Mouse (Mus musculus): Measurements from ENCODE around the gene Snx18. TPM values are rescaled to one million over a fixed set of nuclear protein-coding genes. Genes with fewer than 3 reads are reported as not detected.

The Snx18 gene
- polyA plus RNA-seq, 1 experiment, result 17.0 TPM

- H3K4me1 ChIP-seq (ENCODE audit: control insufficient read depth, insufficient read depth, low read length), result no peaks in the 10 kb centered on the region
- 75% methylated on average over 11 of the region's 11 CpGs for WGBS
- TF ChIP-seq POLR2A (IDR thresholded peaks at IDR 0.05; ENCODE audit: borderline replicate concordance, insufficient read depth, low read length), result no peak
- no peak for TF ChIP-seq CTCF (IDR thresholded peaks at IDR 0.05; ENCODE audit: borderline replicate concordance, insufficient read depth, low read depth, low read length)
These were observed 3.9 kb upstream of the Snx18 start for GRCm38 (mm10) chr13:113622122-113622864.

GRCm38 (mm10) chr13:113619003-113619402 is 639 bp upstream of the Snx18 start:
- WGBS, result 78% methylated on average over 9 of the region's 9 CpGs
- H3K27ac ChIP-seq (ENCODE audit: insufficient read depth, low read length), result no peak overlapping the region
- no peaks in the 10 kb centered on the region for H3K27me3 ChIP-seq (ENCODE audit: control insufficient read depth, insufficient read depth, low read length)
- no peak for DNase-seq
- no peak for TF ChIP-seq CTCF (IDR thresholded peaks at IDR 0.05; ENCODE audit: borderline replicate concordance, insufficient read depth, low read depth, low read length)
- TF ChIP-seq POLR2A (IDR thresholded peaks at IDR 0.05; ENCODE audit: borderline replicate concordance, insufficient read depth, low read length), result no peak
- no peaks in the 10 kb centered on the region for H3K4me1 ChIP-seq (ENCODE audit: control insufficient read depth, insufficient read depth, low read length)
- no peak overlapping the region for H3K4me3 ChIP-seq (replicated peaks; ENCODE audit: insufficient read depth, low read depth, low read length)

More at GRCm38 (mm10) chr13:113622122-113622864, 3.9 kb upstream of the Snx18 start:
- DNase-seq, result no peak
- Histone ChIP-seq H3K27me3 (ENCODE audit: control insufficient read depth, insufficient read depth, low read length) (no peaks in the 10 kb centered on the region), H3K27ac (ENCODE audit: insufficient read depth, low read length) (no peak overlapping the region), H3K4me3 (replicated peaks; ENCODE audit: insufficient read depth, low read depth, low read length) (no peak overlapping the region)

- DNase-seq, result peak in 1 of 2 experiments; percentile 53
- TF ChIP-seq CTCF (IDR thresholded peaks at IDR 0.05; ENCODE audit: borderline replicate concordance, insufficient read depth, low read depth, low read length), result no peak
- TF ChIP-seq POLR2A (IDR thresholded peaks at IDR 0.05; ENCODE audit: borderline replicate concordance, insufficient read depth, low read length), result no peak
- H3K4me3 ChIP-seq (replicated peaks; ENCODE audit: insufficient read depth, low read depth, low read length), result peak overlapping the region; percentile 67
- 3% methylated on average over 49 of the region's 49 CpGs for WGBS
- no peaks in the 10 kb centered on the region for H3K27me3 ChIP-seq (ENCODE audit: control insufficient read depth, insufficient read depth, low read length)
- H3K27ac ChIP-seq (ENCODE audit: insufficient read depth, low read length), result peak overlapping the region; percentile 40
- H3K4me1 ChIP-seq (ENCODE audit: control insufficient read depth, insufficient read depth, low read length), result peaks cover 3% of the 10 kb centered on the region; the same call in 1 of the 2 replicates
These were observed 950 bp downstream of the Snx18 start for GRCm38 (mm10) chr13:113617338-113617890.

- Histone ChIP-seq H3K4me1 (ENCODE audit: control insufficient read depth, insufficient read depth, low read length) (peaks cover 3% of the 10 kb centered on the region; the same call in 1 of the 2 replicates), H3K4me3 (replicated peaks; ENCODE audit: insufficient read depth, low read depth, low read length) (peak overlapping the region; percentile 67), H3K27ac (ENCODE audit: insufficient read depth, low read length) (peak overlapping the region; percentile 24; the same call in 1 of the 2 replicates), H3K27me3 (ENCODE audit: control insufficient read depth, insufficient read depth, low read length) (no peaks in the 10 kb centered on the region)
- 23% methylated on average over 24 of the region's 24 CpGs for WGBS
- TF ChIP-seq POLR2A (IDR thresholded peaks at IDR 0.05; ENCODE audit: borderline replicate concordance, insufficient read depth, low read length) (no peak), CTCF (IDR thresholded peaks at IDR 0.05; ENCODE audit: borderline replicate concordance, insufficient read depth, low read depth, low read length) (no peak)
- DNase-seq, result peak; percentile 52 to 61
These were observed 1.5 kb downstream of the Snx18 start for GRCm38 (mm10) chr13:113616751-113617337.

GRCm38 (mm10) chr13:113615971-113616671 is 2.2 kb downstream of the Snx18 start:
- TF ChIP-seq CTCF (IDR thresholded peaks at IDR 0.05; ENCODE audit: borderline replicate concordance, insufficient read depth, low read depth, low read length) (no peak), POLR2A (IDR thresholded peaks at IDR 0.05; ENCODE audit: borderline replicate concordance, insufficient read depth, low read length) (no peak)
- Histone ChIP-seq H3K27ac (ENCODE audit: insufficient read depth, low read length) (peak overlapping the region; percentile 24; the same call in 1 of the 2 replicates), H3K4me3 (replicated peaks; ENCODE audit: insufficient read depth, low read depth, low read length) (peak overlapping the region; percentile 67), H3K4me1 (ENCODE audit: control insufficient read depth, insufficient read depth, low read length) (peaks cover 8% of the 10 kb centered on the region; the same call in 1 of the 2 replicates), H3K27me3 (ENCODE audit: control insufficient read depth, insufficient read depth, low read length) (no peaks in the 10 kb centered on the region)
- 5% methylated on average over 8 of the region's 8 CpGs for WGBS
- peak; percentile 47 to 52 for DNase-seq

- WGBS, result under 1% methylated on average over 10 of the region's 10 CpGs
- peak; percentile 43 to 47 for DNase-seq
- Histone ChIP-seq H3K27me3 (ENCODE audit: control insufficient read depth, insufficient read depth, low read length) (no peaks in the 10 kb centered on the region), H3K27ac (ENCODE audit: insufficient read depth, low read length) (0 out of 2 replicates have a peak overlapping the region, but pooled peaks have one; percentile 1), H3K4me3 (replicated peaks; ENCODE audit: insufficient read depth, low read depth, low read length) (peak overlapping the region; percentile 67), H3K4me1 (ENCODE audit: control insufficient read depth, insufficient read depth, low read length) (peaks cover 14% of the 10 kb centered on the region)
- no peak for TF ChIP-seq POLR2A (IDR thresholded peaks at IDR 0.05; ENCODE audit: borderline replicate concordance, insufficient read depth, low read length)
- TF ChIP-seq CTCF (IDR thresholded peaks at IDR 0.05; ENCODE audit: borderline replicate concordance, insufficient read depth, low read depth, low read length), result no peak
These were observed 2.8 kb downstream of the Snx18 start for GRCm38 (mm10) chr13:113615546-113615941.

Data from cerebellum, adult 2 months (tissue).